Mouse (Mus musculus): ENCODE measurements around the gene Olfr294. TPM values are rescaled to one million over a fixed set of nuclear protein-coding genes. Genes with fewer than 3 reads are reported as not detected.

Gene Olfr294
- not detected for total RNA-seq (2023)

GRCm38 (mm10) chr7:86616543-86616942 is at the start of gene Olfr294:
Olfr294 (minus strand) TSS chr7:86616643.

GRCm38 (mm10) chr7:86648761-86649160 is 32.3 kb upstream of the Olfr294 start, which contains the start of gene Olfr293:
Olfr293 (plus strand) TSS chr7:86649061.

GRCm38 (mm10) chr7:86583562-86583961 is 32.9 kb downstream of the Olfr294 start, which contains the start of gene Olfr295:
Olfr295 (plus strand) TSS chr7:86583862.

Other genes with a start within 250 kb of the Olfr294 start
- gene Olfr305, start 249.7 kb downstream of the Olfr294 start, total RNA-seq (2023): not detected
- gene Olfr304, start 230.0 kb downstream of the Olfr294 start, total RNA-seq (2023): not detected
- not detected for gene Olfr303, start 218.9 kb downstream of the Olfr294 start, total RNA-seq (2023)
- gene Olfr301, start 212.8 kb downstream of the Olfr294 start, total RNA-seq (2023): not detected
- not detected for gene Olfr299, start 156.7 kb downstream of the Olfr294 start, total RNA-seq (2023)
- not detected for gene Olfr298, start 124.2 kb downstream of the Olfr294 start, total RNA-seq (2023)
- not detected for gene Olfr297, start 96.7 kb downstream of the Olfr294 start, total RNA-seq (2023)
- gene Olfr295, start 32.8 kb downstream of the Olfr294 start, total RNA-seq (2023): not detected
- gene Olfr293, start 32.4 kb upstream of the Olfr294 start, total RNA-seq (2023): not detected
- not detected for gene Olfr292, start 71.7 kb upstream of the Olfr294 start, total RNA-seq (2023)
- gene Folh1, start 159.3 kb upstream of the Olfr294 start, total RNA-seq (2023): not detected
- gene Vmn2r77, start 178.4 kb upstream of the Olfr294 start, total RNA-seq (2023): not detected